ENCODE assay signal across 23 mouse cellular contexts in the genomic region with DNA sequence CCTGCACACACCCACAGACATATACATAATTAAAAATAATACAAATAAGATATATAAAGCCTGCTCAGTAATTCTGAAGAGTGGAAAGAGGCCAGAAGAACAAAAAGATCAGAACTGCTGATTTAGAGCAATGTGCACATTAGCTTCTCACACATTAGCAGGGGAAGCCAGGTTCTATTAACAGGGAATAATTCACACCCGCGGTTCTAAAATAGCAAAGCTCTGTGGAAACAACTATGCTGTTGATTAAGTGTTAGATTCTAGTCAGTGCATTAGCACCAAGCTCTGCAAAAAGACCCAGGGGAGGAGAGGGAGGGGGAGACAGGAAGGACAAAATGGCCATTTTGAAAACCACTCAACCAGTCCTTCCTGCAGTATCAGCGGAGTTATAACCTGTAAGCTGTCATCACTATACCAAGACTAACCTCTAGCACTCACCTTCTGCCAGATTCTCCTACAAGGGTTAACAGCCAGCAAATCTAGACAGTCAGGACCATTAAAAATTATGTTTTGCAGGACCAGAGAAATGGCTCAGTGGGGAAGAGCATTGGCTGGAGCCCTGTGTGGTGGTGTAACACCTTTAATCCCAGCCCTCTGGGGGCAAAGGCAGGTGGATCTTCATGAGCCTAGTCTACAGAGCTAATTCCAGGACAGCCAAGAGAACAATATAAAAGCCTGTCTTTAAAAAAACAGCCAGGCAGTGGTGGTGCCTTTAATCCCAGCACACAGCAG. TPM values are rescaled to one million over a fixed set of nuclear protein-coding genes. Genes with fewer than 3 reads are reported as not detected.
DNase-seq lines count a peak whose midpoint lies in the region; ATAC-seq lines count a peak whose summit lies in the region.
"Had no signal": no experiment of that assay in that cellular context is flagged by ENCODE, and none has a peak within 500 bp of the region (broad histone marks: within the 10 kb centered on the region; RNA-seq: fewer than 3 reads in every experiment).

No protein-coding gene starts in this region.

- no peak for ATAC-seq in forebrain, embryonic 14.5 days
- ATAC-seq in hindbrain, embryonic 14.5 days (ENCODE audit: low FRiP score) = no peak
- ATAC-seq in hindbrain, embryonic 16.5 days = no peak
- ATAC-seq in neural tube, embryonic 13.5 days (ENCODE audit: low read depth) = no peak
- ATAC-seq in frontal cortex, adult (ENCODE audit: low TSS enrichment) = no peak
- ATAC-seq: CD4-positive, CD25-positive, alpha-beta regulatory T cell, adult 4 months; liver, embryonic 12.5 days; midbrain, embryonic 15.5 days; Patski had no signal

- H3K36me3 ChIP-seq in forebrain, embryonic 14.5 days (ENCODE audit: control insufficient read depth, insufficient read depth, low read length) = no peaks in the 10 kb centered on the region
- H3K36me3 ChIP-seq in forebrain, embryonic 10.5 days (replicated peaks) = peaks cover 25% of the 10 kb centered on the region
- peaks cover 1% of the 10 kb centered on the region; the same call in 1 of the 2 replicates for H3K36me3 ChIP-seq in hindbrain, embryonic 14.5 days (replicated peaks; ENCODE audit: control insufficient read depth, insufficient read depth)
- H3K36me3 ChIP-seq in hindbrain, embryonic 16.5 days (ENCODE audit: control insufficient read depth, insufficient read depth, low read length) = no peaks in the 10 kb centered on the region
- peaks cover 10% of the 10 kb centered on the region for H3K36me3 ChIP-seq in neural tube, embryonic 13.5 days
- H3K36me3 ChIP-seq: heart, embryonic 15.5 days; midbrain, embryonic 15.5 days had no signal

- H3K4me2 ChIP-seq in forebrain, embryonic 14.5 days (ENCODE audit: low read length) = no peak overlapping the region
- H3K4me2 ChIP-seq in hindbrain, embryonic 14.5 days (replicated peaks) = no peak overlapping the region
- no peak overlapping the region for H3K4me2 ChIP-seq in hindbrain, embryonic 16.5 days (ENCODE audit: low read length)
- H3K4me2 ChIP-seq in neural tube, embryonic 13.5 days = no peak overlapping the region
- H3K4me2 ChIP-seq: embryonic facial prominence, embryonic 15.5 days; heart, embryonic 15.5 days; limb, embryonic 12.5 days; liver, embryonic 12.5 days; midbrain, embryonic 15.5 days had no signal

- H3K9me3 ChIP-seq in forebrain, embryonic 14.5 days (replicated peaks; ENCODE audit: control insufficient read depth, low read length) = no peaks in the 10 kb centered on the region
- no peaks in the 10 kb centered on the region for H3K9me3 ChIP-seq in forebrain, embryonic 10.5 days
- no peaks in the 10 kb centered on the region for H3K9me3 ChIP-seq in hindbrain, embryonic 14.5 days (ENCODE audit: control insufficient read depth, low read length)
- no peaks in the 10 kb centered on the region for H3K9me3 ChIP-seq in hindbrain, embryonic 16.5 days (ENCODE audit: control insufficient read depth, low read length)
- no peaks in the 10 kb centered on the region for H3K9me3 ChIP-seq in neural tube, embryonic 13.5 days
- H3K9me3 ChIP-seq: embryonic facial prominence, embryonic 15.5 days; heart, embryonic 15.5 days; limb, embryonic 12.5 days; liver, embryonic 12.5 days; midbrain, embryonic 15.5 days had no signal

- peak; percentile 61 for DNase-seq in forebrain, embryonic 14.5 days (ENCODE audit: low spot score)
- DNase-seq in forebrain, embryonic 10.5 days (ENCODE audit: extremely low spot score, low spot score) = no peak
- no peak for DNase-seq in hindbrain, embryonic 14.5 days (ENCODE audit: low spot score)
- DNase-seq in neural tube, embryonic 10.5 days (ENCODE audit: extremely low spot score, low spot score) = no peak
- DNase-seq: adrenal gland, adult 8-10 months; cerebellum, adult 11-12 months; cerebellum, postnatal 25 days; gastrocnemius, adult 2 months; kidney, adult 11 months; lung, adult 2 months; retina, postnatal 1 day; thymus, postnatal 25 days had no signal

- peak overlapping the region; percentile 1; the same call in 1 of the 2 replicates for H3K27ac ChIP-seq in forebrain, embryonic 14.5 days (ENCODE audit: low read depth, low read length)
- no peak overlapping the region for H3K27ac ChIP-seq in forebrain, embryonic 10.5 days
- H3K27ac ChIP-seq in hindbrain, embryonic 14.5 days = peak overlapping the region; percentile 39; the same call in 1 of the 2 replicates
- H3K27ac ChIP-seq in hindbrain, embryonic 16.5 days (ENCODE audit: low read depth, low read length) = no peak overlapping the region
- peak overlapping the region; percentile 46; the same call in 1 of the 2 replicates for H3K27ac ChIP-seq in neural tube, embryonic 13.5 days (replicated peaks)
- H3K27ac ChIP-seq: embryonic facial prominence, embryonic 15.5 days; gastrocnemius, adult 2 months; heart, embryonic 15.5 days; limb, embryonic 12.5 days; liver, embryonic 12.5 days; midbrain, embryonic 15.5 days had no signal

- H3K4me3 ChIP-seq in forebrain, embryonic 14.5 days (ENCODE audit: low read depth, low read length) = no peak overlapping the region
- no peak overlapping the region for H3K4me3 ChIP-seq in forebrain, embryonic 10.5 days
- H3K4me3 ChIP-seq in hindbrain, embryonic 14.5 days (replicated peaks; ENCODE audit: low read length) = no peak overlapping the region
- H3K4me3 ChIP-seq in hindbrain, embryonic 16.5 days (ENCODE audit: low read length) = no peak overlapping the region
- no peak overlapping the region for H3K4me3 ChIP-seq in neural tube, embryonic 13.5 days
- H3K4me3 ChIP-seq: embryonic facial prominence, embryonic 15.5 days; gastrocnemius, adult 2 months; heart, embryonic 15.5 days; limb, embryonic 12.5 days; liver, embryonic 12.5 days; megakaryocyte, embryonic 14.5 days; midbrain, embryonic 15.5 days had no signal

- WGBS in forebrain, embryonic 14.5 days = 72% methylated on average over 3 of the region's 3 CpGs
- 95% methylated on average over 3 of the region's 3 CpGs for WGBS in forebrain, embryonic 10.5 days
- WGBS in hindbrain, embryonic 14.5 days = 90% methylated on average over 3 of the region's 3 CpGs
- WGBS in hindbrain, embryonic 16.5 days = 67% methylated on average over 3 of the region's 3 CpGs
- WGBS in neural tube, embryonic 13.5 days = 71% methylated on average over 3 of the region's 3 CpGs

- no peak overlapping the region for H3K9ac ChIP-seq in forebrain, embryonic 14.5 days (ENCODE audit: low read length)
- H3K9ac ChIP-seq in hindbrain, embryonic 14.5 days = no peak overlapping the region
- H3K9ac ChIP-seq in hindbrain, embryonic 16.5 days (ENCODE audit: low read depth, low read length) = no peak overlapping the region
- no peak overlapping the region for H3K9ac ChIP-seq in neural tube, embryonic 13.5 days
- H3K9ac ChIP-seq: embryonic facial prominence, embryonic 15.5 days; heart, embryonic 15.5 days; limb, embryonic 12.5 days; liver, embryonic 12.5 days; midbrain, embryonic 15.5 days had no signal

- H3K4me1 ChIP-seq in forebrain, embryonic 14.5 days (ENCODE audit: control insufficient read depth, insufficient read depth, low read length) = no peaks in the 10 kb centered on the region
- H3K4me1 ChIP-seq in forebrain, embryonic 10.5 days = peaks cover 11% of the 10 kb centered on the region; the same call in 1 of the 2 replicates
- no peaks in the 10 kb centered on the region for H3K4me1 ChIP-seq in hindbrain, embryonic 14.5 days (replicated peaks; ENCODE audit: control insufficient read depth, insufficient read depth, low read length)
- peaks cover 2% of the 10 kb centered on the region; the same call in 1 of the 2 replicates for H3K4me1 ChIP-seq in hindbrain, embryonic 16.5 days (ENCODE audit: control insufficient read depth, insufficient read depth, low read depth, low read length)
- peaks cover 15% of the 10 kb centered on the region for H3K4me1 ChIP-seq in neural tube, embryonic 13.5 days (replicated peaks)
- H3K4me1 ChIP-seq: embryonic facial prominence, embryonic 15.5 days had no signal

- no peaks in the 10 kb centered on the region for H3K27me3 ChIP-seq in forebrain, embryonic 14.5 days (replicated peaks; ENCODE audit: control insufficient read depth, insufficient read depth, low read length)
- no peaks in the 10 kb centered on the region for H3K27me3 ChIP-seq in forebrain, embryonic 10.5 days (ENCODE audit: poor library complexity, severe bottlenecking)
- no peaks in the 10 kb centered on the region for H3K27me3 ChIP-seq in hindbrain, embryonic 14.5 days (ENCODE audit: control insufficient read depth, insufficient read depth, low read length)
- no peaks in the 10 kb centered on the region for H3K27me3 ChIP-seq in hindbrain, embryonic 16.5 days (replicated peaks; ENCODE audit: control insufficient read depth, insufficient read depth, low read length)
- H3K27me3 ChIP-seq in neural tube, embryonic 13.5 days = no peaks in the 10 kb centered on the region
- H3K27me3 ChIP-seq: embryonic facial prominence, embryonic 15.5 days; heart, embryonic 15.5 days; limb, embryonic 12.5 days; liver, embryonic 12.5 days; midbrain, embryonic 15.5 days; Patski had no signal

RNA-seq across cellular contexts. Expression of a gene that starts 45.0 kb away (rescaled TPM):
- polyA plus RNA-seq in forebrain, embryonic 14.5 days (2014; fragmentation: Nextera tagmentation; extraction: Ambion mirVana) = 173 and 178 TPM in 2 replicates
- polyA plus RNA-seq in forebrain, embryonic 10.5 days (2016; fragmentation: Nextera tagmentation; extraction: Ambion mirVana) = 234 and 248 TPM in 2 replicates
- polyA plus RNA-seq in hindbrain, embryonic 14.5 days (2014; fragmentation: Nextera tagmentation; extraction: Ambion mirVana) = 155 and 172 TPM in 2 replicates
- polyA plus RNA-seq in hindbrain, embryonic 16.5 days (2015; fragmentation: Nextera tagmentation; extraction: Ambion mirVana) = 202 and 210 TPM in 2 replicates
- 175 and 197 TPM in 2 replicates for polyA plus RNA-seq in neural tube, embryonic 13.5 days (2015; fragmentation: Nextera tagmentation; extraction: Ambion mirVana)

Comparison
In these comparisons a context has a peak if more than half of its experiments do, and no peak if none do; other contexts are left out.
1. H3K27ac ChIP-seq: peak in forebrain, embryonic 14.5 days (single experiment), hindbrain, embryonic 14.5 days (single experiment) and neural tube, embryonic 13.5 days (single experiment); none in forebrain, embryonic 10.5 days (single experiment) and hindbrain, embryonic 16.5 days (single experiment).